Mouse (Mus musculus) erythroblast, embryonic 14.5 days (primary cell): ENCODE measurements around the gene Hist1h1t.

Experiments used
- GATA1 ChIP-seq: IDR thresholded peaks from 2 replicates; pipeline ENCODE4 v1.6.1; 2012; ENCODE audit warnings: low read length, inconsistent platforms, mixed read lengths
- TAL1 ChIP-seq: IDR thresholded peaks from 3 replicates; pipeline ENCODE4 v1.6.1; 2012; ENCODE audit warnings: low read length, inconsistent platforms, mixed read lengths

- TF ChIP-seq TAL1 (no peak), GATA1 (no peak)
Observed at GRCm38 (mm10) chr13:23705751-23706356, 10.2 kb downstream of the Hist1h1t start.
